Mouse (Mus musculus): ENCODE results near the gene Eif2b4.

Gene Eif2b4

GRCm38 (mm10) chr5:31199893-31200292 is 6.7 kb upstream of the Eif2b4 start:
- no peak for DNase-seq (ENCODE audit: low read depth)

GRCm38 (mm10) chr5:31199321-31199892 is 6.2 kb upstream of the Eif2b4 start:
- DNase-seq (ENCODE audit: low read depth): no peak

- DNase-seq (ENCODE audit: low read depth): no peak
Measured at GRCm38 (mm10) chr5:31198616-31199320, 5.5 kb upstream of the Eif2b4 start.

- no peak for DNase-seq (ENCODE audit: low read depth)
Measured at GRCm38 (mm10) chr5:31198170-31198569, 4.9 kb upstream of the Eif2b4 start.

- DNase-seq (ENCODE audit: low read depth): no peak
Measured at GRCm38 (mm10) chr5:31197072-31197471, 3.8 kb upstream of the Eif2b4 start.

- no peak for DNase-seq (ENCODE audit: low read depth)
Measured at GRCm38 (mm10) chr5:31196207-31196606, 3.0 kb upstream of the Eif2b4 start.

GRCm38 (mm10) chr5:31195671-31196070 is 2.4 kb upstream of the Eif2b4 start:
- DNase-seq (ENCODE audit: low read depth): no peak

- no peak for DNase-seq (ENCODE audit: low read depth)
Measured at GRCm38 (mm10) chr5:31194486-31195485, 1.6 kb upstream of the Eif2b4 start.

GRCm38 (mm10) chr5:31193631-31194281 is 526 bp upstream of the Eif2b4 start:
- DNase-seq (ENCODE audit: low read depth): peak; percentile 60

GRCm38 (mm10) chr5:31192045-31192938 is 938 bp downstream of the Eif2b4 start:
- DNase-seq (ENCODE audit: low read depth): no peak

- DNase-seq (ENCODE audit: low read depth): no peak
Measured at GRCm38 (mm10) chr5:31190201-31190600, 3.0 kb downstream of the Eif2b4 start.

GRCm38 (mm10) chr5:31188223-31188840 is 4.9 kb downstream of the Eif2b4 start:
- DNase-seq (ENCODE audit: low read depth): peak; percentile 65

GRCm38 (mm10) chr5:31183678-31184077 is 9.6 kb downstream of the Eif2b4 start:
- no peak for DNase-seq (ENCODE audit: low read depth)

- DNase-seq (ENCODE audit: low read depth): no peak
Measured at GRCm38 (mm10) chr5:31181183-31181770, 12.0 kb downstream of the Eif2b4 start.

GRCm38 (mm10) chr5:31179766-31180630 is 13.2 kb downstream of the Eif2b4 start, which contains the start of the genes Gm29609 and Gtf3c2:
Gm29609 (minus strand) TSS chr5:31179911.
Gtf3c2 (minus strand) TSS chr5:31180144.
- DNase-seq (ENCODE audit: low read depth): peak; percentile 99

- DNase-seq (ENCODE audit: low read depth): no peak
Measured at GRCm38 (mm10) chr5:31179301-31179765, 13.9 kb downstream of the Eif2b4 start.

GRCm38 (mm10) chr5:31168630-31169029 is 24.6 kb downstream of the Eif2b4 start:
- DNase-seq (ENCODE audit: low read depth): no peak

- DNase-seq (ENCODE audit: low read depth): no peak
Measured at GRCm38 (mm10) chr5:31164878-31165277, 28.4 kb downstream of the Eif2b4 start.

- no peak for DNase-seq (ENCODE audit: low read depth)
Measured at GRCm38 (mm10) chr5:31162462-31162861, 30.8 kb downstream of the Eif2b4 start.

Measured in induced T-regulatory cell, adult 2 months (primary cell).